Mouse (Mus musculus) kidney, adult 18-20 months (tissue): ENCODE measurements around the gene Optn.

ENCODE experiments used
- DNase-seq: peaks from one replicate; pipeline ENCODE4 v3.0.0; 2021

The Optn gene

GRCm38 (mm10) chr2:5059997-5060396, 3.9 kb downstream of the Optn start:
- no peak for DNase-seq

DNA sequence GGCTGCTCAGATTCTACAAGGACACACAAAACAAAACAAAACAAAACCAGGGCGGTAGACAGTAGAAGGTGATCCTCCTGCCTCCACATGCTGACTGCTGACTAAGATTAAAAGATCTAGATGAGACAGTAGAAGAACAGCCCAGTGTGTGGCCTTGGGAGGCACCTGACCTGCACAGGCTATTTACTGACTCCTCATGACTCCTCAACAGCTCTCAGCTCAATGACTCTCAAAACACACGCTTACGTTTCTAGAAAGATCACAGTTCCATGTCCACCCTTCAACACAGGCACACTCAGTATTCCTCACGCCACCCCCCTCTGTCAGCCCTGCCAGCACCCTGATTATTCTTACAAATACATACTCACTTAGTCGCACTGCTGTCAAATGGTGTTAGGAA, 5.4 kb downstream of the Optn start:
- no peak for DNase-seq

DNA sequence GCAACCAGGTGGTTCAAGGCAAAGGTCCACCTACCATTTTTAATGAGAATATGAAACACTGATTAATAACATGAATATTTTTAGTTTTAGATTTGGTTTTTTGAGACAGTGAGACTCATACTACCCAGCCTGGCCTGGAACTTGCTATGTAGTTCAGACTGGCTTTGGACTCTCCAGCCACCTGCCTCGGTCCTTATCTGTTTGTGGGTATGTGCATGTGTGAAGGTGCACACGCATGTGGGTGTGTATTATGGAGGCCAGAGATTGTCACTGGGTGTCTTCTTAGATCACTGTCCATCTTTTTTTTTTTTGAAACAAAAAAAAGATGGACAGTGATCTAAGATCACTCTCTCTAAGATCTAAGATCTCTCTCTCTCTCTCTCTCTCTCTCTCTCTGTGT, 13.3 kb downstream of the Optn start:
- DNase-seq: no peak

DNA sequence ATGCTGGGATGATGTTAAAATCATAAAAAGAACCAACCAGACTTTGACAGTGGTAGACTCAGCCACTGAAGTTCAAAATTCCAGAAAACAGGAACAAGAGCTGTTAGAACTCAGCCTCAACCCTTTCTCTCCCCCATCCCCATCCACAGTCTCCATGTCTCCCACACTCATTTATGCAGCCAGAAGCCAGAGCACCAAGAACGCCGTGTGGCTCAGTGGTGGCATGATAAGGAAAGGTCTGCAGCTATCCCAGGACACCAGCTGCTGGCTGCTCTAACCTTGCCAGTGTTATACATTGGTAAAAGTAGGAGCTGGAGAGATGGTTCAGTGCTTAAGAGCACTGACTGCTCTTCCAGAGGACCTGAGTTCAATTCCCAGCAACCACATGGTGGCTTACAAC, 16.8 kb downstream of the Optn start:
- no peak for DNase-seq

DNA sequence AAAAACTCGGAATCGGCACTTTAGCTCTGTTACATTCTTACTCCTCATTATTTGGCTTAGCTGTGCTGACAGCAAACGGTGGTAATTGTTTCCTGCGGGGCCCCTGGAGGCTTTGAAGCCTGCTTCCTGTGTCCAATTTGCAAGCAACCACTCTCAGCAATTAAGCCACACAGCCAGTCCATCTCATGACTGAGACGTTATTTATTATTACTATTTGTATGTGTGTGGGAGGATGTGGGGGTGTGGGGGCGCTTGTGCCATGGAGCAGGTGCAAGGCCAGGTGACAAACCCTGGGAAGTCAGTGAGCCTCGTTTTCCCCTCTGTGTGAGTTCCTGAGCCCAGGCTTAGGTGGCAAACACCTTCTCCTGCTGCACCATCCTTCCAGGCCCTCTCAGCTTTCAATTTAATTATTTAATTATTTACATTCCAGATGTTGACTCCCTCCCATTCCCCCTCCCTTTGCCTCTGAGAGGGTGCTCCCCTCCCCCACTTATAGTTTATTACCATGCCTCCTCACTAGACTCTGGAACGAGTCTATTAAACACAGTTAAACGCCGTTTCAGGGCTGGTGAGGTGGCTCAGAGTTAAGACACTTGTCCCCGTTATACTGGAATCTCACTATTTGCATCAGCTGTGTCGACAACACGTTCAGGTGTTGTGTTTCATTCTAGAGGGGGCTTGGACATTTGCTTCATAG, 18.4 kb downstream of the Optn start:
- no peak for DNase-seq

GRCm38 (mm10) chr2:5044321-5044720, 19.5 kb downstream of the Optn start:
- no peak for DNase-seq

DNA sequence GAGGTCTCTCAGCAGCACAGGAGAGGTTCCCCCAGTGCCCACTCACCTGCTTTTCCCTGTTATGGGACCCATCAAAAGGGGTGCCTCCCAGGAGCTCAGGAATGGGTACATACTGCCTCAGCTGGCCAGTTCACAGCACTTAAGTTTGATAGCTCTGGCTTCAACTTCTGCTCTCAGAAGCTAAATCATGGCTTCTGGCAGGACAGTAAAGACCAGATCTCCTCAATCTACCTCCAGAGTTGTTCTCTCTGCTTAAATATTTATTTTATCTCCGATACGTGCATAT, 20.4 kb downstream of the Optn start:
- DNase-seq: no peak

DNA sequence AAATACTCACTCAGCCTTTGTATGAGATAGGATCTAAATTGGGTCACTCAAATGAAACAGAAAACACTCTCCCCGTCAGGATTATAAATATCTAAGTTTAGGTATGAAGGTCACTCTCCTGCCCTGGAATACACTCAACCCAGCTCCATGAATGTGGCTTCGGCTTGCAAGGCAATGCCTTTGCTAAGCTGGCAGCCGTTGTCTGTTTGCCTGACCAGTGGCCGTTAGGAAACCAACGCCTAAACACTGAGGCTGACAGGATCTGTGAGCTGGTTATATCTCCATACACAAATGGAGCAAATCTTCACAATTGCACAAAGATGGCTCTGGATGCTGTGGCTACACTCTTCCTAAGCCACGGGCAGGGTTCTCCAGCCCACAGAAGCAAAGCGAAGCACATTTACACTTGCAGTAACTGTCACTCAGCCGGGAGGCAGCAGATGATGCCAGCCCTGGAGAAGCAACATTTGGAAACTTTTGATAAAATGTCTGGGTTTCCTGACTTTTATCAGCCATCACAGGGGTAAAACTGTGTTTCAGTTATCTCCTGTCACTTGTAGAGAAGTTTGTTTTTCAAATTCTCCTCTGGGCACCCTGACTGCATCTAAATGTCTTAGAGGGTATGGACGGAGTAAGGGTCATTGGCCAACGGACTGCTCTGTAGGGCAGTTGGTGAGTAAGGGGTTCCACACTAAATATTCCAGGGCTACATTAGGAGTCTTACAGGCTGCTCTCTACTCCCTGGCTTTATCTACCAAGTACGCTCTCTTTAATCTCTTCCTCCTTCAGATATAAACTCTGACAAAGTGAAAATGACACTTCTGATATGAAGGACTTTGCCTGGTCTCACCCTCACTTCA, 21.0 kb downstream of the Optn start:
- DNase-seq: no peak

DNA sequence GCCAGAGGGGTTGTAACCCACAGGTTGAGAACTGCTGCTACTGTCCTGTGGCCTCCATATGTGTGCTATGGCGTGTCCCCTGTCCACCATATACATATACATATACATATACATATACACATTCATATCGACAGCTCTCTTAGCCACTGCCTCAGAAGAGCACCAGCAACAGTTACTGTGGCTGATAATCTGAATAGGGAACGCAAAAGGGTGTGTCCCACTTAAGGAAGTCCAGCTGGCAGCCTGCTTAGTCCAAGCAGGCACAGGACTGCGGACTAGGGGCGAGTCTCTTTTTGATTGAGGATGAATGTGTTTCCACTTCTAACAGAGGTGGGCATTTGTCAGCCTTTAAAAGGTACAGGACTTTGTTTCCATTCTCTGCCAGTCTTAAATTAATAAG, 22.0 kb downstream of the Optn start:
- DNase-seq: no peak

GRCm38 (mm10) chr2:5040281-5041161, 23.3 kb downstream of the Optn start:
- no peak for DNase-seq

DNA sequence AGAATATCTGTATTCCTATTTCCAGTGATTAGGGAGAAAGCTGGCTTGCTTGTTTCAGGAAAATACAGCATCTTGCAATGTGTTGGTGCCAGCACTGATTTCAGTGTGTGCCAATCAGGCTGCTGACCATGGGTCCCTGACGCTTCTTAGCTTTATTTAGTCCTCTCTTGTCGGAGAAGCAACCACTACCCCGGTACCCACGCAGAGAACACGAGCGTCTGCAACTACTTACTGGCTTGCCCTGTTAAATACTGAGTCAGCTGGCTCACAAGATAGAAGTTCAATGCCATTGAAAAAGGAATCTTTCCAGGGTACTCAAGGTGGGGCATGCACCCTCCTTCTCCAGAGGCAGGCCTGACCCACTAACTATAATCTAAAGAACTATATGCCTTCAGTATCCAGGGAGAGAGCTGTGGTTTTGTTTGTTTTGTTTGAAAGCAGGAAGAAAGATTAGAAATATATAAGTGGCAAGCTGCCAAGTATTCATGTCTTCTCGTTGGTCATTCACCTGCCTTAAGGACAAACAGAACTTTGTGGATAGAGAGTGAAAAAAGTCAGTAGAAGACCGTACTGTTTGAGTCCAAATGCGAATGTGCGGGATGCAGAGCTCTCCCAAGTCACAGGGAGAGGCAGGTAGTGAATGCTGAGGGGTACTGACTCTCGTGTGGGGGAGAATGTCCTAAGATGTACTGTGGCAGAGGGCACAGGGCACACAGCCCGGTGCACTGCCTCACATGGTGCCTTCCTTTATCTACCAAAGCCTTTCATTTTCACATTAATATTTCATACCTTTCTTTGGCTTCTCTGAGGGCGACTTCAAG, 24.3 kb downstream of the Optn start:
- no peak for DNase-seq

DNA sequence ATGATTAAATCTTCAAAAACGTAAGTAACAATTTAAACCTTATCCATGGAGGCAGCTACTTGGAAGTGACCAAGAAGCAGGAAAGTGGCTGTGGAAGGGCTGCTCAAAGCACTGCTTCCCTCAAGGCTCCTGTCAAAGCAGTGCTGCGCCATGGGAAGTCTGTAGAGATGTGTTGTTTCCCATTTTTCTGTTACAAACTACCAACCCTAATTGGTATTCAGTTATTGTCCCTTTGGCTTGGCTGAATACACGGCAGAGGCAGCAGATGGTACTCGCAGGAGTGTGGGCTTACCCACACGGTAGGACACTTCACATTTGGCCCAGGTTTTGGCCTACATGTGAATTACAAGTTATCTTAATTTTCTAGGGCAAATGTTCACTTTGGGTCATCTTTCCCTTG, 25.5 kb downstream of the Optn start:
- no peak for DNase-seq

DNA sequence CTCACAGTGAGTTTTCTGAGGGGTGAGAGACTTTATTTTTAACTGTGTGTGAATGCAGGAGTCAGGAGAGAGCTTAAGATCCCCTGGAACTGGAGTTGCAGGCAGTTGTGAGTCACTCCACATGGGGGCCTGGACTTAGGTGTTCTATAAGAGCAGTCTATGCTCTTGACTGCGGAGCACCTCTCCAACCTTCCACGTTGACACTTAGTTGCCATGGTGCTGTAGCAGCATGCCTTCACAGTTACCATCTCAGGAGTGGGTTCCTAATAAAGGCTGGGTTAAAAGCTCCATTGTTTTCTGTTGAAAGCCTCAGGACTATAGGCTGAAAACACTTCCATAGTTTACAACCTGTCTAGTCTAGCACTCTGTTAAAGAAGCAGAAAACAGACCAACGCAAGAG, 26.5 kb downstream of the Optn start:
- no peak for DNase-seq

DNA sequence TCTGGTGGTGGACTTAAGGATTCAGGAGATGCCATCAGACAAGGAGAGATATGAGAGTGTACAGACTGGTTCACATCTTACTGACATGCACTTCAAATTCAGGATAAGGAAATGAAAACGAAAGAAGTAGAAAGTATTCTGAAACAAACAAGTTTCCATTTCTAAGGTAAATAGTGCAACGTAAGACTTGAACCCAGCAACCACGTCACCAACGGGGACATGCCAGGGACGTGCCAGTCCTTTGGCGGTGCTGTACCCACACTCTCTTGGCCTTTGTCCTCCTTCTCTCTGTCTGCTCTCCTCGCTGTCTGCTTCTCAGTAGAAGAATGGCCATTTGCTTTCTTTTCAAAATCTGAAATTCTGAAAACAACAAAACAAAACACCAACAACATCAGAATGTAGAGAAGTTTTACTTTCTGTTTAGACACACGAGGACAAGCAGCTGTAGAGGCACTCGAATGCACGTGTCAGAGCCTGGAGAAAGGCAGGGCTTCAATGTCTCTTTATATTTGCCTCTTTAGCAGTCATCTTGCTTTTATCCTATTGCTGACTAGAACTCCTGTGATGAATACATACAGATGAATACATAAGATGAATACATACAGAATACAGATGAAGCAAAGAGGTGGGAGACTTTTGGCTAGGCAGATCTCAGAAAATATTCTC, 27.3 kb downstream of the Optn start:
- DNase-seq: no peak

- no peak for DNase-seq
Observed at GRCm38 (mm10) chr2:5035241-5035640, 28.6 kb downstream of the Optn start.

- DNase-seq: no peak
Observed at GRCm38 (mm10) chr2:5034801-5035200, 29.1 kb downstream of the Optn start.

GRCm38 (mm10) chr2:5033546-5034420, 30.1 kb downstream of the Optn start:
- DNase-seq: no peak

DNA sequence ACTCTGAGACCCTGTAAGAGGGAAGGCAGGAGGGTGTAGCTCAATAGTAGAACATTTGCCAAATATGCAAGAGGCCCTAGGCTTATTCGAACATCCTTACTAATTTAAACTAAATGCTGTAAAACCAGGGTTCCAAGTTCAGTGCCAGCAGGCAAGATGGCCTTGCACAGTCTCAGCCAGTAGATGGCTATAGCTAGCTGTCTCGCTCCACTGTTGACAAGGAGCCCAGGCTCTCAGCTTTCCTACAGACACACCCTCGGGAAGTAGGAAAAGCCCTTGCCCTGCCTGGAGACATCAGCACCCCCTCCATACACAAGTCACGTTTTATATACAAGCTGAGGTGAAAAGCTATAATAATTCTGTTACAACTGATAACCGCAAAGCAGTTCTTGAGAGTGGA, 31.2 kb downstream of the Optn start:
- DNase-seq: no peak

- no peak for DNase-seq
Observed at GRCm38 (mm10) chr2:5031215-5031614, 32.6 kb downstream of the Optn start.

DNA sequence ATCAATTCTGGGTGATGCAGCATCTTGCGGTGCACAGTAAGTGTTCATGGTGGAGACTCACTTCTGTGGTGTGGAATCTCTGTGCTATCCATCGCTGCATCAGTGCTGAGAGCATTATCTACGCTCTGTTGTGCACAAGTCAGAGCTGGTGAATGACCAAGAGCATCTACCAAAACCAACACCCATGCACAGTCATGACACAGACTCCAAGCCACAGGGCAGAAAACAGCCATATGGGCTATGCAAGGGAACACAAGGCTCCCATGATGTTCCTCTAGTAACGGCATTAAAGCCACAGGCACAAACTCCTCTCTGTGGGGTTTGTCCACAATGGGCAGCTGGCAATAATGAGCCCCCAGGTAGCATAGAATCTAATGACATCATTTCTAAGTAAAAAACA, 34.0 kb downstream of the Optn start:
- DNase-seq: no peak

DNA sequence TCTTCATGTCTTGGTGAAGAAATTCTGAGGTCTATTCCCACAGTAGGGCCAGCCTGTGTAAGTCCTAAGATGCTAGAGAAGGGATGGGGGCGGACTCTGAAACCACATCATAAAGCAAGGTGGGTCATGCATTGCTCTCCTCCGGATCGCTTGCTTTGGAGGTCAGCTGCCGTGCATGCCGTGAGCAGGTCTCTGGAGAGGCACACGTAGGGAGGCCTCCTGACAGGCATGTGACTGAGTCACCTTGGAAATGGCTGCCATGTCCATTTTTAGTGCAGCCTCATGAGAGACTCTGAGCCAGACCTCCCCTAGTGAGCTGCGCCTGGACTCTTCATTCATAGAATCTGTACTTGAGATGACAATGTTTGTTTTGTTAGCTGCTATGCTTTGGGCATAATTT, 35.8 kb downstream of the Optn start:
- DNase-seq: no peak
